Mouse (Mus musculus): ENCODE measurements around the gene Rhot2.
A peak's percentile ranks its signal among the peaks of the same experiment; 100 is the strongest.

Gene Rhot2

GRCm38 (mm10) chr17:25830806-25831431 lies 13.7 kb downstream of the Rhot2 start:
- DNase-seq (ENCODE audit: inconsistent age in 2 of 2, low spot score in 1 of 2): peak; percentile 35 to 65

- peak; percentile 12 to 59 for DNase-seq (ENCODE audit: inconsistent age in 2 of 2, low spot score in 1 of 2)
These were observed 14.4 kb downstream of the Rhot2 start for GRCm38 (mm10) chr17:25830200-25830753.

- DNase-seq (ENCODE audit: inconsistent age in 2 of 2, low spot score in 1 of 2): peak in 1 of 2 experiments; percentile 36
These were observed 15.1 kb downstream of the Rhot2 start for GRCm38 (mm10) chr17:25829558-25830017.

DNA sequence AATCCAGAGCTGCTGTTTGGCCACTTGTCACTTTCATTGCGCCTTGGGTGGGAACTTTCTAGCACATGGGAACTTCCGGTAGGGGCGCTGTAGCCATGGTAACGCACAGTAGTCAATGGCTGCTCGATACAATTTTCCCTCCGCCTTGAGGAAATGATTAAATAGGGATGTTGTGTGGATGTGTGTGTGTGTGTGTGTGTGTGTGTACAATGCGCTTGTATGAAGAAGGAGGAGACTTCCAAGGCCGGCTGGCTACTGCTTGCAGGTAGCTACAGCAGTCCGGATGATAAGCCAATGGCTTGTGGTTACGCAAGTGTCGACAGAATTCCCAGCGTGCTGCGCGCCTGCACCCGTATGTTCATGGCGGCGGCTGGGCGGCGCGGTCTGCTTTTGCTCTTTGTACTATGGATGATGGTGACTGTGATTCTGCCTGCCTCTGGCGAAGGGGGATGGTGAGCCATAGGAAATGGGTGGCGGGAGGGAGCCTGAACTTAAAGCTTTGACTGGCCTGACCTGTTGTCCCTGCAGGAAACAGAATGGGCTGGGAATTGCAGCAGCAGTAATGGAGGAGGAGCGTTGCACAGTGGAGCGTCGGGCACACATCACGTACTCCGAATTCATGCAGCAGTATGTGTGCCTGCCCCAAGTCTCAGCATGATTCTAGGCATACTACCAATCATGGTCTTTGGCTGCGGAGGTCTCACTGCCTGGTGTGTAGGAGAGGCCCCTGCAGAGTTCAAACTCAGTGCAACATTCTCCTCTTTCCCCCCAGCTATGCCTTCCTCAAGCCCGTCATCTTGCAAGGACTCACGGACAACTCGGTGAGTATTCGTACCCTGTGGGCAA lies 15.7 kb downstream of the Rhot2 start, which contains the start of gene Jmjd8:
TSS of gene Jmjd8 (plus strand) at position 156 of the 846 bp plus-strand sequence.
- peak; percentile 82 to 95 for DNase-seq (ENCODE audit: inconsistent age in 2 of 2, low spot score in 1 of 2)

GRCm38 (mm10) chr17:25828223-25828594 lies 16.4 kb downstream of the Rhot2 start:
- peak in 1 of 2 experiments; percentile 45 for DNase-seq (ENCODE audit: inconsistent age in 2 of 2, low spot score in 1 of 2)

- peak in 1 of 2 experiments; percentile 25 for DNase-seq (ENCODE audit: inconsistent age in 2 of 2, low spot score in 1 of 2)
These were observed 17.0 kb downstream of the Rhot2 start for GRCm38 (mm10) chr17:25827546-25828222.

- peak; percentile 21 to 33 for DNase-seq (ENCODE audit: inconsistent age in 2 of 2, low spot score in 1 of 2)
These were observed 17.6 kb downstream of the Rhot2 start for GRCm38 (mm10) chr17:25827011-25827410.

DNA sequence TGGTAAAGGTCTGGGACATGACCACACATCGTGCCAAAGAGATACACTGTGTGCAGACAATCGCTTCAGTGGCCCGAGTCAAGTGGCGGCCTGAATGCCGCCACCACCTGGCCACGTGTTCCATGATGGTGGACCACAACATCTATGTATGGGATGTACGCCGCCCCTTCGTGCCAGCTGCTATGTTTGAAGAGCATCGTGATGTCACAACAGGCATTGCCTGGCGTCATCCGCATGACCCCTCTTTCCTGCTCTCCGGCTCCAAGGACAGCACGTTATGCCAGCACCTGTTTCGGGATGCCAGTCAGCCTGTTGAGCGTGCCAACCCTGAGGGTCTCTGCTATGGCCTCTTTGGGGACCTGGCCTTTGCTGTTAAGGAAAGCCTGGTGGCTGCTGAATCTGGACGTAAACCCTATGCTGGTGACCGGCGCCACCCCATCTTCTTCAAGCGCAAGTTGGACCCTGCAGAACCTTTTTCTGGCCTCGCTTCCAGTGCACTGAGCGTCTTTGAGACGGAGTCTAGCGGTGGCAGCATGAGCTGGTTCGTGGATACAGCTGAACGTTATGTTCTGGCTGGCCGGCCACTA lies 18.6 kb downstream of the Rhot2 start:
- DNase-seq (ENCODE audit: inconsistent age in 2 of 2, low spot score in 1 of 2): peak in 1 of 2 experiments; percentile 18

DNA sequence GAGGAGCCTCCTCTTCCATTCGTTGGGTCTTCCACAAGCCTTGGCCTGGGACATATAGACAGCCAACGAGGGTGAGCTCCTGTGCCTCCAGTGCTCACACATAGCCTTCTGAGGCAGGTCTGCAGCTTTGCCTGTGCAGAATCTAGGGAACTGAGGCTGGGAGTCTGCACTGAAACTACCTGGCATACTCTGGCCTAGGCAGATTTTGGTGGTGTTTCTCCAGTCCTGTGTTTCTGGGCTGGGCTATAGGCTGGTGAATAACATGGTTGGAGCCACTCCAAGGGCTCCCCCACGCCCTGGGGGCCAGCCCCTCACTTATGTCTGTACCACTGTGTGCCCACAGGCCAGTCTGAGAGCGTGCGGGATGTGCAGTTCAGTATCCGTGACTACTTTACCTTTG lies 19.3 kb downstream of the Rhot2 start:
- no peak for DNase-seq (ENCODE audit: inconsistent age in 2 of 2, low spot score in 1 of 2)

DNA sequence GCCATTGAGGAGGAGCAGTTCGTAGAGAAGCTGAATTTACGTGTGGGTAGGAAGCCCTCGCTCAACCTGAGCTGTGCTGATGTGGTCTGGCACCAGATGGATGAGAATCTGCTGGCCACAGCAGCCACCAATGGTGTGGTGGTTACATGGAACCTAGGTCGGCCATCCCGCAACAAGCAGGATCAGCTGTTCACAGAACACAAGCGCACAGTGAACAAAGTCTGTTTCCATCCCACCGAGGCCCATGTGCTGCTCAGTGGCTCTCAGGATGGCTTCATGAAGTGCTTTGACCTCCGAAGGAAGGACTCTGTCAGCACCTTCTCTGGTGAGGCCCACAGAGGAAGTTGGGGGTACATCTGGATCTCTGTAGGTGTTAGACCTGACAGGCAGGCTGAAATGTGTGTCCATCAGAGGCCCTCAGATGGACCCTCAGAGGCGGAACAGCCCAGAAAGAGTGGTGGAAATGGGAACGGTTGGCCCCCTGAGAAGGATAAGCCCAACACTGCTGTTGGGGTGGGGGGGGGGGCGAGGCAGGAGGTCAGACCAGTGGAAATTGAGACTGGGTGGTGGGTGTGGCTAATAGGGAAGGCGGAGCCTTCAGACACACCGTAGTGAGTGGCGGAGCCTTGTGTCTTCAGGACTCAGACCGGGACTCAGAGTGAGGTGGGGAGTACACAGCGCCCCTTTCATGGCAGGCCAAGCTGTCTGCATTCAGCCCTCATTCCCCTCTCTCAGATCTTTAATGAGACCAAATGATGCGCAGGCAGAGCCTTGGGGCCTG lies 20.1 kb downstream of the Rhot2 start:
- DNase-seq (ENCODE audit: inconsistent age in 2 of 2, low spot score in 1 of 2): no peak

- peak; percentile 82 to 94 for DNase-seq (ENCODE audit: inconsistent age in 2 of 2, low spot score in 1 of 2)
These were observed 21.2 kb downstream of the Rhot2 start, which contains the start of gene Wdr24 for GRCm38 (mm10) chr17:25823452-25823851. Wdr24 (plus strand) TSS chr17:25823627.

DNA sequence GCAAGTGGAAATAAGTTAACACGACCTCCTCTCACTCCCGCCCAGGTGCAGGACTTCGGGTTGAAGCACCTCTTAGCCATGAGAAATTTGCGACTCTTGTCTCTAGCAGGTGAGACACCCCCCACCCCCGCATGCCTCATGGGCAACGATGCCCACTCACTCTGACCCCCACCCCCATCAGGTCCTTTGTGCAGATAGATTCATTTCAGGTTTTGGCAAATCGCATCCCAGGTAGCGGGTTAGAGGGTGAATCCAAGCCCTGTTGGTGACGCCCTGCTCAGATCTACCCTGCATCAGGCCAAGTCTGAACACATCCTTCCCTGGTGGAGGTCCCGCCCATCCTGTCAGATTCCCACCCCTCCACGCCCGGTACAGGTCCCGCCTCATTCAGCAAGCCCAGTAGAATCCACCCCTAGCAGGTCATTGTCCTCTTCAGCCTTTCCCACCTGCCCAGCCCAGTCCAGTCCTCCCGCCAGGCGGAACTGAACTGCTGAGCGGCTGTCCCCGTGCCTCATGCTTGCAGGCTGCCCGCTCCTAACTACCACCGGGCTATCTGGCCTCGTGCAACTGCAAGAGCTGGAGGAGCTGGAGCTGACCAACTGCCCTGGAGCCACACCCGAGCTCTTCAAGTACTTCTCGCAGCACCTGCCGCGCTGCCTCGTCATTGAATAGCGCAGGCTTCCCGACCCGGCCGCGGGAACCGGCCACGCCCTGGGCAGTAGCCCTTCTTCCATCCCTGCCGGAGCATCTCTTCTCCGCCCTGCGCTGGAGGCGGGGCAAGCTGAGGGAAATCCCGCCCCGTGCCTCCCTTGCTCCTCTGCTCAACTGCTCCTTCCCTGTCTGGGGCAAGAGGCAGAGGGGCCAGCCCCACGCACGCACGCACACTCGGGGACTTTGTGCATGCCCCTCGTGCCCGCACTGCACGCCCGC lies 25.5 kb downstream of the Rhot2 start:
- DNase-seq (ENCODE audit: inconsistent age in 2 of 2, low spot score in 1 of 2): no peak

- DNase-seq (ENCODE audit: inconsistent age in 2 of 2, low spot score in 1 of 2): peak; percentile 53 to 85
These were observed 27.0 kb downstream of the Rhot2 start for GRCm38 (mm10) chr17:25817662-25818061.

DNA sequence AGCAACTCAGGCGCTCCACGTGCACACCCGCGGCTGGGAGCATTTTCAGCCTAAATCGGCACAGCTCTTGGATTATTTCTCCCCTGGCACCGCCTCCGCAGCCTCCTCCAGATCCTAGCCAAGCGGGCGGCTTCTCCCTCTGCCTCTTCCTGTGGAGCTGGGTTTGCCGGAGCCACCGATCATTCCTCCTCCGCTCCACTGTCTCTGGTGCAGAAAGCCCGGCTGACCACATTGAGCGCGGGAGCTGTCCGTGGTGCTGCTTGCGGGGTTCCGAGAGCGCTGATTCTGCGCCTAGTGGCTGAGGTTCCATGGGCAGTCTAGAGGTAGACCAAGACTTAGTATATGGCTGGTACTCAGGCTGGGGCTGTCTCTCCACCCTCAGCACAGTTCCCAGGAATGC lies 31.2 kb downstream of the Rhot2 start:
- peak; percentile 84 to 94 for DNase-seq (ENCODE audit: inconsistent age in 2 of 2, low spot score in 1 of 2)

- no peak for DNase-seq (ENCODE audit: inconsistent age in 2 of 2, low spot score in 1 of 2)
These were observed 33.8 kb downstream of the Rhot2 start for GRCm38 (mm10) chr17:25810890-25811289.

GRCm38 (mm10) chr17:25809606-25810340 lies 34.9 kb downstream of the Rhot2 start:
- DNase-seq (ENCODE audit: inconsistent age in 2 of 2, low spot score in 1 of 2): peak; percentile 44 to 64

DNA sequence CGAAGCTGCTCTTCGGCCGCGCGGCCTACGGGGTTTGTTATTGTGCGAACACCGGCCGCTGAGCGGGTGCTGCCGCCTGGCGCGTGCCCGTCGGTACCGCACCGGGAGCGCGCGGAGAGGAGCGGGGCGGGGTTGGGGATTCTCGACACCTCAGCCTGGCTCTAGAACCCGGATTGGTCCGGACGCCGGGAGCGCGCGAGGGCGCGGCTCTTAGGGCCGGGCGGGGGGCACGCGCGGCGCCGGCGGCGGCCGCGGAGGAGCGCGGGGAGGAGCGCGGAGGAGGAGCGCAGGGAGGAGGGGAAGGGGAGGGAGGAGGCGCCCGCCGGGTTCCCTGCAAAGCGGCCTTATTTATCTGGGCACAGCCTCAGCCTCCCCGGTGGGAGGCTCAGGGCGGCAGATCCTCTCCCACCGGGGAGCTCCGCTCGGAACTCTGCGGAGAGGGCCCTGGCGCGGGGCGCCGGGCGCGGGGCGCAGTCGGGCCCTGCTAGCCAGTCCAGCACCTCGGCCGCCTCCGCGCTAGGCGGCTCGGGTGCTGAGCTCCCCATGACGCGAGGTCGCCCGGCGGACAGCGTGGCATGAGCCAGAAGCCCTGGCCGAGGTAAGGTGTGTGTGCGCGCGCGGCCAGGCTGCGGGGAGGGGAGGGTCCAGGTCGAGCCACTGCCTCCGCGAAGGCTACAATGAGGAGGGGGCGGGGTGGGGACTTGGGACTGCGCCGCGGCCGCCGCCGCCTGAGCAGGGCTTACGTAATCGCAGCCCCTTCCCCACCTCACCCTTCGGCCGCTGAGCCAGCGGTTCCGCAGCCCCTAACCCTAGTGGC lies 35.7 kb downstream of the Rhot2 start, which contains the start of gene Fbxl16:
TSS of gene Fbxl16 (plus strand) at position 297 of the 817 bp plus-strand sequence.
- peak; percentile 93 to 95 for DNase-seq (ENCODE audit: inconsistent age in 2 of 2, low spot score in 1 of 2)
